Mouse (Mus musculus) limb, embryonic 11.5 days (tissue): ENCODE data around the gene Scoc. TPM values are rescaled to one million over a fixed set of nuclear protein-coding genes. Genes with fewer than 3 reads are reported as not detected.
"Not testable (repeated sequence)": the region's sequence is repeated elsewhere in the genome, so short reads cannot be mapped to it uniquely, and the experiment has no call there.

Source experiments
- ATAC-seq: fragments of 200-750 bp; cut with Nextera tagmentation; 2 replicates; pipeline ENCODE4 v1.8.0; 2017; ENCODE audit warnings: low read depth; ENCODE audit not compliant: insufficient number of reproducible peaks, low FRiP score, low TSS enrichment
- DNase-seq: peaks from one replicate; pipeline ENCODE4 v3.0.0-alpha.2; 2015; ENCODE audit warnings: low spot score
- H3K27ac ChIP-seq: fragments of 300-500 bp; sonication (generic); replicated peaks from 2 replicates; pipeline ENCODE4 v1.5.1; 2014; ENCODE audit warnings: low read depth, mild to moderate bottlenecking, low read length
- H3K27me3 ChIP-seq: fragments of 300-500 bp; sonication (generic); 2 replicates; pipeline ENCODE4 v1.6.1; 2014; ENCODE audit warnings: mild to moderate bottlenecking, low read length, mixed read lengths; ENCODE audit not compliant: control insufficient read depth, insufficient read depth
- H3K36me3 ChIP-seq: fragments of 300-500 bp; sonication (generic); 2 replicates; pipeline ENCODE4 v1.6.1; 2014; ENCODE audit warnings: mild to moderate bottlenecking, low read length, moderate library complexity, mixed read lengths; ENCODE audit not compliant: control insufficient read depth, insufficient read depth
- H3K4me1 ChIP-seq: fragments of 300-500 bp; sonication (generic); 2 replicates; pipeline ENCODE4 v1.6.1; 2014; ENCODE audit warnings: low read length, mixed read lengths; ENCODE audit not compliant: control insufficient read depth, insufficient read depth
- H3K4me2 ChIP-seq: fragments of 300-500 bp; sonication (generic); 2 replicates; pipeline ENCODE4 v1.6.1; 2014; ENCODE audit warnings: low read depth, mild to moderate bottlenecking, moderate library complexity; ENCODE audit not compliant: severe bottlenecking
- H3K4me3 ChIP-seq: fragments of 300-500 bp; sonication (generic); 2 replicates; pipeline ENCODE4 v1.5.1; 2014; ENCODE audit warnings: low read depth, low read length
- H3K9ac ChIP-seq: fragments of 300-500 bp; sonication (generic); 2 replicates; pipeline ENCODE4 v1.6.1; 2014; ENCODE audit warnings: mild to moderate bottlenecking, low read length
- H3K9me3 ChIP-seq: fragments of 300-500 bp; sonication (generic); 2 replicates; pipeline ENCODE4 v1.6.1; 2016; ENCODE audit warnings: low read length; ENCODE audit not compliant: control insufficient read depth
- WGBS: fragments of 180-500 bp; shearing (Covaris S2); extraction: QIAGEN DNeasy Blood & Tissue Kit; methylation state at CpG from one replicate; pipeline ENCODE4 v1.1.7; 2014; 5-methylcytosine and 5-hydroxymethylcytosine counted together
- polyA plus RNA-seq: library from polyadenylated mRNA; unstranded; fragments of >200 nt; fragmentation: Nextera tagmentation; extraction: Ambion mirVana; gene quantifications from 2 replicates; pipeline ENCODE4 v1.2.1, GENCODE M21; 2014

Gene Scoc
- polyA plus RNA-seq, 1 experiment from 2014 or later = 124 TPM

GRCm38 (mm10) chr8:83437077-83437476, 21.1 kb downstream of the Scoc start:
- WGBS = 92% methylated on average over 1 of the region's 1 CpGs
- no peaks in the 10 kb centered on the region for H3K27me3 ChIP-seq
- ATAC-seq (no peak), DNase-seq (no peak)
- peaks cover 2% of the 10 kb centered on the region for H3K36me3 ChIP-seq
- H3K4me1 ChIP-seq = 0 out of 2 replicates have a peak, but pooled peaks cover 2% of the 10 kb centered on the region
- no peaks in the 10 kb centered on the region for H3K9me3 ChIP-seq
- H3K4me2 ChIP-seq = no peak overlapping the region
- H3K9ac ChIP-seq = no peak overlapping the region
- no peak overlapping the region for H3K4me3 ChIP-seq
- no peak overlapping the region for H3K27ac ChIP-seq

- DNase-seq (no peak), ATAC-seq (no peak)
- H3K4me1 ChIP-seq = no peaks in the 10 kb centered on the region
- WGBS = 58% methylated on average over 4 of the region's 4 CpGs
- H3K4me3 ChIP-seq = no peak overlapping the region
- no peak overlapping the region for H3K27ac ChIP-seq
- H3K27me3 ChIP-seq = no peaks in the 10 kb centered on the region
- no peak overlapping the region for H3K9ac ChIP-seq
- H3K36me3 ChIP-seq = peaks cover 2% of the 10 kb centered on the region; the same call in 1 of the 2 replicates
- no peak overlapping the region for H3K4me2 ChIP-seq
- no peaks in the 10 kb centered on the region for H3K9me3 ChIP-seq
These were observed 29.1 kb downstream of the Scoc start for GRCm38 (mm10) chr8:83429071-83429524.

GRCm38 (mm10) chr8:83428621-83429020, 29.6 kb downstream of the Scoc start:
- ATAC-seq, H3K4me2 ChIP-seq, H3K36me3 ChIP-seq, H3K9ac ChIP-seq, H3K4me1 ChIP-seq, H3K27me3 ChIP-seq, H3K27ac ChIP-seq, H3K4me3 ChIP-seq, DNase-seq, H3K9me3 ChIP-seq: not testable (repeated sequence)
- 85% methylated on average over 3 of the region's 3 CpGs for WGBS

GRCm38 (mm10) chr8:83426949-83427348, 31.2 kb downstream of the Scoc start:
- no peaks in the 10 kb centered on the region for H3K27me3 ChIP-seq
- no peak for ATAC-seq
- DNase-seq = no peak
- 85% methylated on average over 7 of the region's 7 CpGs for WGBS
- H3K4me2 ChIP-seq = no peak overlapping the region
- H3K9ac ChIP-seq = no peak overlapping the region
- H3K4me1 ChIP-seq = no peaks in the 10 kb centered on the region
- no peaks in the 10 kb centered on the region for H3K9me3 ChIP-seq
- H3K4me3 ChIP-seq = no peak overlapping the region
- H3K36me3 ChIP-seq = no peaks in the 10 kb centered on the region
- H3K27ac ChIP-seq = no peak overlapping the region

GRCm38 (mm10) chr8:83426104-83426759, 32.0 kb downstream of the Scoc start:
- H3K36me3 ChIP-seq = no peaks in the 10 kb centered on the region
- DNase-seq (no peak), ATAC-seq (no peak)
- 80% methylated on average over 11 of the region's 11 CpGs for WGBS
- H3K9ac ChIP-seq = no peak overlapping the region
- H3K4me1 ChIP-seq = no peaks in the 10 kb centered on the region
- no peak overlapping the region for H3K4me3 ChIP-seq
- no peaks in the 10 kb centered on the region for H3K27me3 ChIP-seq
- no peak overlapping the region for H3K27ac ChIP-seq
- H3K9me3 ChIP-seq = no peaks in the 10 kb centered on the region
- no peak overlapping the region for H3K4me2 ChIP-seq

- no peak for ATAC-seq
- 93% methylated on average over 6 of the region's 6 CpGs for WGBS
These were observed 33.0 kb downstream of the Scoc start for GRCm38 (mm10) chr8:83425202-83425601.

GRCm38 (mm10) chr8:83423032-83423825, 35.0 kb downstream of the Scoc start:
- no peak for DNase-seq
- H3K4me3 ChIP-seq = no peak overlapping the region
- ATAC-seq = no peak
- no peak overlapping the region for H3K9ac ChIP-seq
- H3K4me1 ChIP-seq = no peaks in the 10 kb centered on the region
- H3K27ac ChIP-seq = no peak overlapping the region
- no peaks in the 10 kb centered on the region for H3K36me3 ChIP-seq
- H3K9me3 ChIP-seq = no peaks in the 10 kb centered on the region
- H3K27me3 ChIP-seq = no peaks in the 10 kb centered on the region
- H3K4me2 ChIP-seq = no peak overlapping the region
- WGBS = 76% methylated on average over 13 of the region's 13 CpGs

More at GRCm38 (mm10) chr8:83425202-83425601, 33.0 kb downstream of the Scoc start:
- Histone ChIP-seq H3K36me3 (no peaks in the 10 kb centered on the region), H3K9ac (no peak overlapping the region), H3K27me3 (no peaks in the 10 kb centered on the region), H3K27ac (no peak overlapping the region), H3K4me1 (no peaks in the 10 kb centered on the region), H3K4me2 (no peak overlapping the region), H3K4me3 (no peak overlapping the region), H3K9me3 (no peaks in the 10 kb centered on the region)
- DNase-seq = no peak

- 95% methylated on average over 1 of the region's 1 CpGs for WGBS
These were observed 36.8 kb downstream of the Scoc start for GRCm38 (mm10) chr8:83421354-83421753.

More at GRCm38 (mm10) chr8:83421354-83421753, 36.8 kb downstream of the Scoc start:
- H3K4me3 ChIP-seq = no peak overlapping the region
- ATAC-seq (no peak), DNase-seq (no peak)
- no peak overlapping the region for H3K27ac ChIP-seq
- no peaks in the 10 kb centered on the region for H3K36me3 ChIP-seq
- no peaks in the 10 kb centered on the region for H3K9me3 ChIP-seq
- H3K9ac ChIP-seq = no peak overlapping the region
- no peaks in the 10 kb centered on the region for H3K4me1 ChIP-seq
- no peak overlapping the region for H3K4me2 ChIP-seq
- H3K27me3 ChIP-seq = no peaks in the 10 kb centered on the region
